Mouse (Mus musculus): Measurements from ENCODE around the gene Kbtbd12. TPM values are rescaled to one million over a fixed set of nuclear protein-coding genes. Genes with fewer than 3 reads are reported as not detected.

The Kbtbd12 gene
- total and polyA plus RNA-seq, 2 experiments from 2014 or later, result 0.34 to 0.68 TPM

DNA sequence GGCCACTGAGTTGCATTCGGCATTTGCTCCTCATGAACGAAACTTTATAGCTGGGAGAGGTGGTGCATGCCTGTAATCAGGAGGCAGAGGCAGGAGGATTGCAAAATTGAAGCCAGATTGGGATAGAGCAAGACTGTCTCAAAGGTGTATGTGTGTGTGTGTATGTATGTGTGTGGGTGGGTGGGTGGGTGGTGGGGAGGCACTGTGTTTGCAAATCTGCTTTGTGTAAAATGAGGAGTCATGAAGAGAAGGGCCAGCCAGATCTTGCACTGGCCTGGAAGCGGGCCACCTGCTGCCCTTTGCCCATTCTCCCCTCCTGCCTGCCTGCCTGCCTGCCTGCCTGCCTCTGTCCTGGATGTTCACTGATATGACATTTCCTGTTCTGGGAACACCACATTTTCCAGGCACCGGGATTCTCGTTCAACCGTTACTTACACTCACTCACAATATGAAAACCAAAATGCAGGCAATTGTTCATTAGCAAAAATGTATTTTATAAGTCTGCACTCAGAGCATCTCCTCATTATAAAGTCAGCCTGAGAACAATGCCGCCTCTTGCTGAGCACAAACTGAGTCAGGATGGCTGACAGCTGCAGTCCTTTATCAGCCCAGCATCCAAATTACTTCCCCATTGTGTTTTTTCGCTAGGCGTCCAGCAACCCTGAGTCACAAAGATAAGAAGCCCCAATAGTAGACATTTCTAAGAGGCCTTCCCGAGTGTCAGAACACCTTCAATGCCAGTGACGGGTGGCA lies 92.9 kb downstream of the Kbtbd12 start:
- no peak overlapping the region for H3K4me3 ChIP-seq (ENCODE audit: low read length)
- H3K4me1 ChIP-seq (ENCODE audit: insufficient read depth, low read length), result 0 out of 2 replicates have a peak, but pooled peaks cover 10% of the 10 kb centered on the region
- no peak for ATAC-seq
- no peak for DNase-seq (ENCODE audit: low spot score)
- H3K36me3 ChIP-seq (ENCODE audit: insufficient read depth, low read length), result no peaks in the 10 kb centered on the region
- H3K27ac ChIP-seq, result no peak overlapping the region
- H3K9me3 ChIP-seq (ENCODE audit: low read length), result no peaks in the 10 kb centered on the region
- 25% methylated on average over 11 of the region's 11 CpGs for WGBS
- no peak for TF ChIP-seq CTCF (IDR thresholded peaks at IDR 0.05; ENCODE audit: low read depth)
- no peaks in the 10 kb centered on the region for H3K27me3 ChIP-seq (ENCODE audit: insufficient read depth, low read length)
- no peak overlapping the region for H3K9ac ChIP-seq (replicated peaks; ENCODE audit: low read length)
- no peak overlapping the region for H3K4me2 ChIP-seq (ENCODE audit: low read depth, low read length)

DNA sequence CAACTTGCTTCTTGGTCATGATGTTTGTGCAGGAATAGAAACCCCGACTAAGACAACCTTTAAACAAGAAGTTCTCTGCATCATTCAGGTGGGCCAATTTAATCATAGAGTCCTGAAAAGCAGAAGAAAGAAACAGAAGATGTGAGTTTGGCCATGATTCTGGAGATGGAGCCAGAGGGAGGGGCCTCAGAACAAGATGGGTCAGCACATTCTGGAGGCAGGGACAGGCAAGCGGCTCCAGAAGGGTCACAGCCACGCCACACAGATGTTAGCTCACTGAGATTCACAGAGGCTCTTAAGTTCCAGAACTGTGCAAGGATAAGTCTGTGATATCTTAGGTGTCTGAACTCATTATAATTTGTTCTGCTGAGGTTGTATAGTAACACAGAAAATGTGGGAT lies 93.5 kb downstream of the Kbtbd12 start:
- whole genome bisulfite sequencing, result 84% methylated on average over 3 of the region's 3 CpGs
- Histone ChIP-seq H3K4me1 (ENCODE audit: insufficient read depth, low read length) (0 out of 2 replicates have a peak, but pooled peaks cover 10% of the 10 kb centered on the region), H3K9ac (replicated peaks; ENCODE audit: low read length) (no peak overlapping the region), H3K27me3 (ENCODE audit: insufficient read depth, low read length) (no peaks in the 10 kb centered on the region), H3K4me2 (ENCODE audit: low read depth, low read length) (no peak overlapping the region), H3K9me3 (ENCODE audit: low read length) (no peaks in the 10 kb centered on the region), H3K27ac (no peak overlapping the region), H3K36me3 (ENCODE audit: insufficient read depth, low read length) (no peaks in the 10 kb centered on the region), H3K4me3 (ENCODE audit: low read length) (no peak overlapping the region)
- ATAC-seq (no peak), DNase-seq (ENCODE audit: low spot score) (no peak)
- no peak for TF ChIP-seq CTCF (IDR thresholded peaks at IDR 0.05; ENCODE audit: low read depth)

- Histone ChIP-seq H3K9me3 (ENCODE audit: low read length) (no peaks in the 10 kb centered on the region), H3K27ac (no peak overlapping the region), H3K4me3 (ENCODE audit: low read length) (no peak overlapping the region), H3K9ac (replicated peaks; ENCODE audit: low read length) (no peak overlapping the region), H3K4me2 (ENCODE audit: low read depth, low read length) (no peak overlapping the region), H3K36me3 (ENCODE audit: insufficient read depth, low read length) (no peaks in the 10 kb centered on the region), H3K27me3 (ENCODE audit: insufficient read depth, low read length) (no peaks in the 10 kb centered on the region), H3K4me1 (ENCODE audit: insufficient read depth, low read length) (0 out of 2 replicates have a peak, but pooled peaks cover 9% of the 10 kb centered on the region)
- DNase-seq (ENCODE audit: low spot score), result no peak
- WGBS, result 57% methylated on average over 2 of the region's 2 CpGs
- ATAC-seq, result no peak
- no peak for TF ChIP-seq CTCF (IDR thresholded peaks at IDR 0.05; ENCODE audit: low read depth)
Observed at GRCm38 (mm10) chr6:88540093-88540755, 97.5 kb downstream of the Kbtbd12 start.

DNA sequence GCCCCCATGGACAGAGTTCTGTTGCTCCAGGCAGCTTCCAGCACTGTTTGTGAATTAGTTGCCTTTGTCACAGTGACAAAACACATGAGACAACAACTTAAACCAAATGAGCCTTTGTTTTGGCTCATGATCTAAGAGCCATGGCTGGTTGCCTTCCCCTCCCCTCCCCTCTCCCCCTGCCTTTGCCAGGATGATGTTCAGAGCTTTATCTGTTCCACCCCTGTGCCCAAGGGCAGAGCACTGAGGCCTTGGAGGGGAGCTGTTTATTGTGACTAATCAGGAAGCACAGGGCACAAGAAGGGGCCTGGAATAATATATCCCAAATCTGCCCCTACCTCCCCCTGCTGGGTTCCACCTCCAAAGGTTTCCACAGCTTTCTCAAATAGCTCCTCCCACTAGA lies 107.4 kb downstream of the Kbtbd12 start:
- H3K9ac ChIP-seq (replicated peaks; ENCODE audit: low read length), result no peak overlapping the region
- ATAC-seq (no peak), DNase-seq (ENCODE audit: low spot score) (no peak)
- no peaks in the 10 kb centered on the region for H3K27me3 ChIP-seq (ENCODE audit: insufficient read depth, low read length)
- TF ChIP-seq CTCF (IDR thresholded peaks at IDR 0.05; ENCODE audit: low read depth), result no peak
- no peaks in the 10 kb centered on the region for H3K9me3 ChIP-seq (ENCODE audit: low read length)
- no peak overlapping the region for H3K4me2 ChIP-seq (ENCODE audit: low read depth, low read length)
- H3K27ac ChIP-seq, result no peak overlapping the region
- H3K36me3 ChIP-seq (ENCODE audit: insufficient read depth, low read length), result no peaks in the 10 kb centered on the region
- H3K4me1 ChIP-seq (ENCODE audit: insufficient read depth, low read length), result no peaks in the 10 kb centered on the region
- no peak overlapping the region for H3K4me3 ChIP-seq (ENCODE audit: low read length)

GRCm38 (mm10) chr6:88524056-88524455 lies 113.7 kb downstream of the Kbtbd12 start:
- Histone ChIP-seq H3K4me1 (ENCODE audit: insufficient read depth, low read length) (no peaks in the 10 kb centered on the region; the same call in 1 of the 2 replicates), H3K9ac (replicated peaks; ENCODE audit: low read length) (no peak overlapping the region), H3K4me2 (ENCODE audit: low read depth, low read length) (no peak overlapping the region), H3K4me3 (ENCODE audit: low read length) (no peak overlapping the region), H3K36me3 (ENCODE audit: insufficient read depth, low read length) (no peaks in the 10 kb centered on the region), H3K9me3 (ENCODE audit: low read length) (no peaks in the 10 kb centered on the region), H3K27ac (no peak overlapping the region), H3K27me3 (ENCODE audit: insufficient read depth, low read length) (no peaks in the 10 kb centered on the region)
- DNase-seq (ENCODE audit: low spot score) (no peak), ATAC-seq (no peak)
- no peak for TF ChIP-seq CTCF (IDR thresholded peaks at IDR 0.05; ENCODE audit: low read depth)
- 95% methylated on average over 4 of the region's 4 CpGs for WGBS

DNA sequence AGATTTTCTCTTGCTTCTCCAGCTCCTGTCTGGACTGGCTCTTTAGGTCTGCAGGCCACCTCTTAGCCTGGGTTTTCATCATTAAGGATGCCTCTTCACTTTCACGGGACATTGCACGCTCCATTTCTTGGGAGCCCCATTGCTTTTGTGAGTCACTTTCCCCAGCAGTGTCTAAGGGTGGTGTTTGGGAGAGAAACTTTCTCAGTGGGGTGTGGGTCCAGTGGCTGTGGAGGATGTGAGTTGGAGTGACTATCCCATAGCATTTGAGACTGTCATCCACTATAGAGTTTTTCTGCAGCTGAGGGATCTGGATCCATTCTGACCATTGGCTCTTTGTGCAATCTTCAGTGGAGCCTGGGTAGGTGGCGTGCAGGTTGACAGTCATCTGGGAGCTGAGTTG lies 114.3 kb downstream of the Kbtbd12 start:
- no peaks in the 10 kb centered on the region for H3K9me3 ChIP-seq (ENCODE audit: low read length)
- H3K27me3 ChIP-seq (ENCODE audit: insufficient read depth, low read length), result no peaks in the 10 kb centered on the region
- ATAC-seq, result no peak
- no peak overlapping the region for H3K4me3 ChIP-seq (ENCODE audit: low read length)
- no peak overlapping the region for H3K4me2 ChIP-seq (ENCODE audit: low read depth, low read length)
- H3K9ac ChIP-seq (replicated peaks; ENCODE audit: low read length), result no peak overlapping the region
- 89% methylated on average over 3 of the region's 3 CpGs for WGBS
- DNase-seq (ENCODE audit: low spot score), result no peak
- H3K27ac ChIP-seq, result no peak overlapping the region
- no peak for TF ChIP-seq CTCF (IDR thresholded peaks at IDR 0.05; ENCODE audit: low read depth)
- H3K36me3 ChIP-seq (ENCODE audit: insufficient read depth, low read length), result no peaks in the 10 kb centered on the region
- no peaks in the 10 kb centered on the region; the same call in 1 of the 2 replicates for H3K4me1 ChIP-seq (ENCODE audit: insufficient read depth, low read length)

DNA sequence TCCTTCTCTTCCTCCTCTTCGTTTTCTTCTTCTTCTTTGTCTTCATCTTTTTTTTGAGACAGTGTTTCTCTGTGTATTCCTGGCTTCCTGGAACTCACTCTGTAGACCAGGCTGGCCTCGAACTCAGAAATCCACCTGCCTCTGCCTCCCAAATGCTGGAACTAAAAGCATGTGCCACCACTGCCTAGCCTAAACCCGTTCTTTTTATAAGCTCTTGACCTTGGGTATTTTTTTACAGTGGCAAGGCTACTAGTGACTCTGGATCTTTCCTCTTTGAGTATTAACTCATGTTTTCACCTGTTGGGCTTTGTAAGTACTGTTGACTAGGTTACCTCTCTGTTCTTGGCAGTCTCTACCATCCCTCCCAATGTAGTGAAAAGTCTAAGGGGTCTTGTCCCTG lies 114.7 kb downstream of the Kbtbd12 start:
- WGBS, result 68% methylated on average over 3 of the region's 3 CpGs

More for the DNA sequence above, 114.7 kb downstream of the Kbtbd12 start:
- Histone ChIP-seq H3K9ac (replicated peaks; ENCODE audit: low read length) (no peak overlapping the region), H3K4me2 (ENCODE audit: low read depth, low read length) (no peak overlapping the region), H3K9me3 (ENCODE audit: low read length) (no peaks in the 10 kb centered on the region), H3K4me1 (ENCODE audit: insufficient read depth, low read length) (no peaks in the 10 kb centered on the region; the same call in 1 of the 2 replicates), H3K27me3 (ENCODE audit: insufficient read depth, low read length) (no peaks in the 10 kb centered on the region), H3K4me3 (ENCODE audit: low read length) (no peak overlapping the region), H3K27ac (no peak overlapping the region), H3K36me3 (ENCODE audit: insufficient read depth, low read length) (no peaks in the 10 kb centered on the region)
- TF ChIP-seq CTCF (IDR thresholded peaks at IDR 0.05; ENCODE audit: low read depth), result no peak
- DNase-seq (ENCODE audit: low spot score) (no peak), ATAC-seq (no peak)
